Mouse (Mus musculus): ENCODE results near the gene Senp2.
"Not testable (repeated sequence)": the region's sequence is repeated elsewhere in the genome, so short reads cannot be mapped to it uniquely, and the experiment has no call there.

The Senp2 gene

GRCm38 (mm10) chr16:22009099-22009584 is at the start of gene Senp2:
Gene Senp2, plus strand, starts transcription at chr16:22009484.
- peak; percentile 100 for DNase-seq

GRCm38 (mm10) chr16:21965576-21965975 is 43.7 kb upstream of the Senp2 start:
- no peak for DNase-seq

GRCm38 (mm10) chr16:21969874-21970273 is 39.4 kb upstream of the Senp2 start:
- DNase-seq, result no peak

GRCm38 (mm10) chr16:21970536-21970935 is 38.7 kb upstream of the Senp2 start:
- DNase-seq, result no peak

GRCm38 (mm10) chr16:21971446-21971845 is 37.8 kb upstream of the Senp2 start:
- no peak for DNase-seq

- DNase-seq, result no peak
Measured at GRCm38 (mm10) chr16:21976203-21976602, 33.1 kb upstream of the Senp2 start.

- no peak for DNase-seq
Measured at GRCm38 (mm10) chr16:21977347-21977746, 31.9 kb upstream of the Senp2 start.

- no peak for DNase-seq
Measured at GRCm38 (mm10) chr16:21983146-21983545, 26.1 kb upstream of the Senp2 start.

- no peak for DNase-seq
Measured at GRCm38 (mm10) chr16:21983581-21983980, 25.7 kb upstream of the Senp2 start.

GRCm38 (mm10) chr16:21984091-21984490 is 25.2 kb upstream of the Senp2 start:
- DNase-seq, result no peak

GRCm38 (mm10) chr16:21986191-21986590 is 23.1 kb upstream of the Senp2 start:
- no peak for DNase-seq

- DNase-seq, result no peak
Measured at GRCm38 (mm10) chr16:21987956-21988355, 21.3 kb upstream of the Senp2 start.

- DNase-seq, result not testable (repeated sequence)
Measured at GRCm38 (mm10) chr16:21990893-21991292, 18.4 kb upstream of the Senp2 start.

GRCm38 (mm10) chr16:21991774-21992173 is 17.5 kb upstream of the Senp2 start:
- no peak for DNase-seq

GRCm38 (mm10) chr16:21995304-21995703 is 14.0 kb upstream of the Senp2 start, which contains the start of gene Liph:
Gene Liph, minus strand, starts transcription at chr16:21995663.
- peak in 1 of 2 experiments; percentile 4 for DNase-seq

- DNase-seq, result no peak
Measured at GRCm38 (mm10) chr16:21996402-21996801, 12.9 kb upstream of the Senp2 start.

- DNase-seq, result no peak
Measured at GRCm38 (mm10) chr16:21996881-21997641, 12.2 kb upstream of the Senp2 start.

- no peak for DNase-seq
Measured at GRCm38 (mm10) chr16:21998061-21998460, 11.2 kb upstream of the Senp2 start.

- DNase-seq, result no peak
Measured at GRCm38 (mm10) chr16:21999941-22000690, 9.2 kb upstream of the Senp2 start.

GRCm38 (mm10) chr16:22001172-22001571 is 8.1 kb upstream of the Senp2 start:
- no peak for DNase-seq

- no peak for DNase-seq
Measured at GRCm38 (mm10) chr16:22001606-22002005, 7.7 kb upstream of the Senp2 start.

GRCm38 (mm10) chr16:22009596-22009995 is 312 bp downstream of the Senp2 start:
- no peak for DNase-seq

- no peak for DNase-seq
Measured at GRCm38 (mm10) chr16:22015569-22015968, 6.3 kb downstream of the Senp2 start.

- no peak for DNase-seq
Measured at GRCm38 (mm10) chr16:22022122-22022521, 12.8 kb downstream of the Senp2 start.
